Mouse (Mus musculus) ES-Bruce4 (cell line): ENCODE measurements around the gene Mettl14. TPM values are rescaled to one million over a fixed set of nuclear protein-coding genes. Genes with fewer than 3 reads are reported as not detected.

Source experiments
- H3K27ac ChIP-seq: 2 replicates; pipeline ENCODE4 v1.5.1; 2012; ENCODE audit warnings: low read length, inconsistent platforms; ENCODE audit not compliant: insufficient read depth
- H3K27me3 ChIP-seq: 2 replicates; pipeline ENCODE4 v1.6.1; 2012; ENCODE audit warnings: mild to moderate bottlenecking, low read length, inconsistent platforms; ENCODE audit not compliant: control insufficient read depth, poor library complexity, insufficient read depth, severe bottlenecking
- H3K36me3 ChIP-seq: 2 replicates; pipeline ENCODE4 v1.6.1; 2012; ENCODE audit warnings: inconsistent platforms, mild to moderate bottlenecking, low read length, moderate library complexity; ENCODE audit not compliant: control insufficient read depth, poor library complexity, insufficient read depth, severe bottlenecking
- H3K4me1 ChIP-seq: one replicate; pipeline ENCODE4 v1.8.1; 2011; ENCODE audit warnings: low read length; ENCODE audit not compliant: control insufficient read depth, insufficient read depth
- H3K4me3 ChIP-seq: 2 replicates; pipeline ENCODE4 v1.5.1; 2011; ENCODE audit warnings: low read depth, mild to moderate bottlenecking, low read length
- H3K9ac ChIP-seq: 2 replicates; pipeline ENCODE4 v1.6.1; 2012; ENCODE audit warnings: low read depth, mild to moderate bottlenecking, inconsistent platforms; ENCODE audit not compliant: poor library complexity, severe bottlenecking
- H3K9me3 ChIP-seq: replicated peaks from 2 replicates; pipeline ENCODE4 v1.6.1; 2012; ENCODE audit warnings: mild to moderate bottlenecking, low read length, inconsistent platforms; ENCODE audit not compliant: control insufficient read depth, poor library complexity, insufficient read depth, severe bottlenecking
- CTCF ChIP-seq: IDR thresholded peaks from one replicate; pipeline ENCODE4 v1.8.1; 2011; ENCODE audit warnings: low read depth, low read length
- EP300 ChIP-seq: IDR thresholded peaks from 2 replicates; pipeline ENCODE4 v1.6.1; 2011; ENCODE audit warnings: low read depth, low read length; ENCODE audit not compliant: insufficient read depth
- POLR2A ChIP-seq: IDR thresholded peaks from one replicate; pipeline ENCODE4 v1.8.1; 2011; ENCODE audit warnings: low read length; ENCODE audit not compliant: insufficient read depth
- polyA plus RNA-seq: library from polyadenylated mRNA; stranded (reverse); fragments of >200 nt; gene quantifications from 2 replicates; pipeline ENCODE4 v1.2.4, GENCODE M21; 2011; ENCODE audit warnings: low read depth; ENCODE audit not compliant: missing spikeins, insufficient read depth, insufficient read length

The Mettl14 gene
- polyA plus RNA-seq, 1 experiment: 48.6 TPM

- no peaks in the 10 kb centered on the region; the same call in 1 of the 2 replicates for H3K36me3 ChIP-seq
- no peaks in the 10 kb centered on the region for H3K9me3 ChIP-seq
- no peak overlapping the region for H3K27ac ChIP-seq
- TF ChIP-seq POLR2A (no peak), CTCF (no peak), EP300 (no peak)
- no peaks in the 10 kb centered on the region for H3K4me1 ChIP-seq
- no peak overlapping the region for H3K9ac ChIP-seq
- no peaks in the 10 kb centered on the region for H3K27me3 ChIP-seq
- H3K4me3 ChIP-seq: no peak overlapping the region
These were observed 47.2 kb downstream of the Mettl14 start for GRCm38 (mm10) chr3:123338666-123339195.

GRCm38 (mm10) chr3:123337853-123338252 lies 48.1 kb downstream of the Mettl14 start:
- TF ChIP-seq CTCF: no peak
- TF ChIP-seq EP300: no peak
- TF ChIP-seq POLR2A: no peak
- H3K9me3 ChIP-seq: no peaks in the 10 kb centered on the region
- H3K4me1 ChIP-seq: peaks cover 3% of the 10 kb centered on the region
- no peak overlapping the region for H3K4me3 ChIP-seq
- no peak overlapping the region for H3K27ac ChIP-seq
- no peaks in the 10 kb centered on the region; the same call in 1 of the 2 replicates for H3K36me3 ChIP-seq
- no peak overlapping the region for H3K9ac ChIP-seq
- no peaks in the 10 kb centered on the region for H3K27me3 ChIP-seq

- Histone ChIP-seq H3K36me3 (no peaks in the 10 kb centered on the region), H3K4me3 (no peak overlapping the region), H3K9me3 (no peaks in the 10 kb centered on the region), H3K27ac (no peak overlapping the region), H3K4me1 (peaks cover 5% of the 10 kb centered on the region), H3K27me3 (no peaks in the 10 kb centered on the region), H3K9ac (no peak overlapping the region)
- TF ChIP-seq POLR2A (no peak), CTCF (no peak), EP300 (no peak)
These were observed 49.0 kb downstream of the Mettl14 start for GRCm38 (mm10) chr3:123336951-123337350.

- no peaks in the 10 kb centered on the region for H3K27me3 ChIP-seq
- peaks cover 5% of the 10 kb centered on the region for H3K4me1 ChIP-seq
- TF ChIP-seq CTCF (no peak), POLR2A (no peak), EP300 (no peak)
- no peaks in the 10 kb centered on the region for H3K36me3 ChIP-seq
- H3K9me3 ChIP-seq: no peaks in the 10 kb centered on the region
- H3K4me3 ChIP-seq: no peak overlapping the region
- no peak overlapping the region for H3K27ac ChIP-seq
- H3K9ac ChIP-seq: no peak overlapping the region
These were observed 49.5 kb downstream of the Mettl14 start for GRCm38 (mm10) chr3:123336455-123336854.

- no peak for TF ChIP-seq EP300
- no peak for TF ChIP-seq POLR2A
- TF ChIP-seq CTCF: no peak
- Histone ChIP-seq H3K27ac (no peak overlapping the region), H3K4me3 (no peak overlapping the region), H3K9me3 (no peaks in the 10 kb centered on the region), H3K4me1 (peaks cover 5% of the 10 kb centered on the region), H3K36me3 (no peaks in the 10 kb centered on the region), H3K9ac (no peak overlapping the region), H3K27me3 (no peaks in the 10 kb centered on the region)
These were observed 50.4 kb downstream of the Mettl14 start for GRCm38 (mm10) chr3:123335480-123335879.

- Histone ChIP-seq H3K27ac (no peak overlapping the region), H3K4me3 (no peak overlapping the region), H3K36me3 (peaks cover 3% of the 10 kb centered on the region; the same call in 1 of the 2 replicates), H3K27me3 (no peaks in the 10 kb centered on the region), H3K9ac (no peak overlapping the region), H3K9me3 (no peaks in the 10 kb centered on the region), H3K4me1 (peaks cover 5% of the 10 kb centered on the region)
- TF ChIP-seq POLR2A (no peak), EP300 (no peak)
These were observed 51.0 kb downstream of the Mettl14 start for GRCm38 (mm10) chr3:123334947-123335346.
